Mouse (Mus musculus) olfactory bulb, adult 2 months (tissue): ENCODE measurements around the gene Prdm11.

Experiments
- CTCF ChIP-seq: fragments of 200-500 bp; IDR thresholded peaks from 2 replicates; pipeline ENCODE4 v1.5.1; 2012; ENCODE audit warnings: low read depth, mild to moderate bottlenecking, low read length, moderate library complexity; ENCODE audit not compliant: insufficient read depth
- POLR2A ChIP-seq: fragments of 200-500 bp; IDR thresholded peaks from 2 replicates; pipeline ENCODE4 v1.6.1; 2012; ENCODE audit warnings: mild to moderate bottlenecking, low read depth, low read length, moderate library complexity; ENCODE audit not compliant: insufficient read depth

DNA sequence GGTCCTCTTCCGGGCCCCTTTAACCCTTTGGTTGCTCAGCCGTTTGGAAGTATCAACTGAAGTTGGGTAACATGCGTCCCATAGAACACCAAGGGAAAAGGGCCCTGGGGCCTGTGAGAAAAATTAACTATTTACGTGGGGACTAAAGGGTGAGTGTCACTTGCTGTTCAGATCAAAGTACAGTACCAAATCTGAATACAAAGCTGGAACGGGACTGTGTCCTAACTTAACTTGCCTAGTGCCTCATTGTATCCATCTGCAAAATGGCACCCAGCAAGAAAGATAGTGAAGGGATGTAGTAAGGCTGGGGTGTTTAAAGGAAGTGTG, 505 bp upstream of the Prdm11 start:
- TF ChIP-seq CTCF (no peak), POLR2A (no peak)
